Mouse (Mus musculus) MEL (cell line): ENCODE data around the gene Slitrk1. TPM values are rescaled to one million over a fixed set of nuclear protein-coding genes. Genes with fewer than 3 reads are reported as not detected.

Experiments
- DNase-seq: peaks from one replicate; pipeline ENCODE4 v3.0.0; 2011; ENCODE audit warnings: low read depth, low spot score
- H3K27ac ChIP-seq: 2 replicates; pipeline ENCODE4 v1.5.1; 2012; ENCODE audit warnings: low read depth, mild to moderate bottlenecking, control low read depth, low read length, moderate library complexity; ENCODE audit not compliant: control insufficient read depth
- H3K27me3 ChIP-seq, 2 experiments: fragments of 150-350 bp in 1 of 2; sonication (generic) in 1 of 2; 2 replicates each; pipeline ENCODE4 v1.6.1; 2012; ENCODE audit warnings: low read length in 2 of 2, mild to moderate bottlenecking in 2 of 2, improper control_type of control experiment in 1 of 2, moderate library complexity in 1 of 2; ENCODE audit not compliant: insufficient read depth in 2 of 2, control insufficient read depth in 1 of 2
- H3K36me3 ChIP-seq, 2 experiments: 2 replicates each; pipeline ENCODE4 v1.6.1; 2012 to 2014; ENCODE audit warnings: low read length in 2 of 2, improper control_type of control experiment in 1 of 2, inconsistent platforms in 1 of 2, mild to moderate bottlenecking in 1 of 2; ENCODE audit not compliant: insufficient read depth in 2 of 2, control insufficient read depth in 1 of 2
- H3K4me1 ChIP-seq, 2 experiments: fragments of 150-350 bp in 1 of 2; sonication (generic) in 1 of 2; 2 replicates each; pipeline ENCODE4 v1.6.1; 2012; ENCODE audit warnings: low read length in 2 of 2, improper control_type of control experiment in 1 of 2, mild to moderate bottlenecking in 1 of 2; ENCODE audit not compliant: insufficient read depth in 2 of 2, control insufficient read depth in 1 of 2
- H3K4me3 ChIP-seq, 2 experiments: fragments of 150-350 bp in 1 of 2; sonication (generic) in 1 of 2; 2 replicates each; pipeline ENCODE4 v1.5.1; 2012; ENCODE audit warnings: low read depth in 2 of 2, low read length in 2 of 2, mild to moderate bottlenecking in 2 of 2, moderate library complexity in 2 of 2, control low read depth in 1 of 2, improper control_type of control experiment in 1 of 2; ENCODE audit not compliant: control insufficient read depth in 1 of 2, insufficient read depth in 1 of 2
- H3K79me2 ChIP-seq: 2 replicates; pipeline ENCODE4 v1.6.1; 2012; ENCODE audit warnings: mild to moderate bottlenecking, low read length, moderate library complexity; ENCODE audit not compliant: control insufficient read depth, poor library complexity, insufficient read depth
- H3K9ac ChIP-seq: 2 replicates; pipeline ENCODE4 v1.6.1; 2012; ENCODE audit warnings: low read depth, mild to moderate bottlenecking, control low read depth, low read length, moderate library complexity; ENCODE audit not compliant: control insufficient read depth, poor library complexity, severe bottlenecking
- H3K9me3 ChIP-seq: fragments of 150-350 bp; sonication (generic); replicated peaks from 2 replicates; pipeline ENCODE4 v1.6.1; 2012; ENCODE audit warnings: mild to moderate bottlenecking, low read length, improper control_type of control experiment, moderate library complexity; ENCODE audit not compliant: insufficient read depth
- CTCF ChIP-seq, 3 experiments: IDR thresholded peaks in 2 of 3; conservative IDR thresholded peaks in 1 of 3; 2 replicates each; pipeline ENCODE4 v1.5.1; 2011 to 2012; ENCODE audit warnings: low read length in 3 of 3, low read depth in 2 of 3, mild to moderate bottlenecking in 2 of 3, improper control_type of control experiment in 1 of 3, inconsistent platforms in 1 of 3, mixed read lengths in 1 of 3, moderate library complexity in 1 of 3; ENCODE audit not compliant: control insufficient read depth in 1 of 3, insufficient read depth in 1 of 3, poor library complexity in 1 of 3, severe bottlenecking in 1 of 3
- E2F4 ChIP-seq: IDR thresholded peaks from 2 replicates; pipeline ENCODE4 v1.6.1; 2011; ENCODE audit warnings: low read depth, low read length, improper control_type of control experiment, borderline replicate concordance
- EP300 ChIP-seq, 2 experiments: IDR thresholded peaks; 2 replicates each; pipeline ENCODE4 v1.6.1; 2011; ENCODE audit warnings: improper control_type of control experiment in 2 of 2, low read length in 2 of 2, low read depth in 1 of 2, mild to moderate bottlenecking in 1 of 2
- GABPA ChIP-seq: IDR thresholded peaks from 2 replicates; pipeline ENCODE4 v1.6.1; 2012; ENCODE audit warnings: low read depth, mild to moderate bottlenecking, inconsistent platforms, low read length, improper control_type of control experiment, moderate library complexity
- GATA1 ChIP-seq: IDR thresholded peaks from 2 replicates; pipeline ENCODE4 v1.6.1; 2011; ENCODE audit warnings: low read depth, low read length, improper control_type of control experiment
- JUND ChIP-seq: IDR thresholded peaks from 2 replicates; pipeline ENCODE4 v1.6.1; 2011; ENCODE audit warnings: low read depth, mild to moderate bottlenecking, improper control_type of control experiment, low read length
- KAT2A ChIP-seq: conservative IDR thresholded peaks from 2 replicates; pipeline ENCODE4 v1.6.1; 2012; ENCODE audit warnings: low read depth, low read length, improper control_type of control experiment, inconsistent platforms
- MAFK ChIP-seq: IDR thresholded peaks from 2 replicates; pipeline ENCODE4 v1.6.1; 2011; ENCODE audit warnings: low read depth, mild to moderate bottlenecking, low read length, improper control_type of control experiment, borderline replicate concordance
- MAZ ChIP-seq: IDR thresholded peaks from 2 replicates; pipeline ENCODE4 v1.6.1; 2012; ENCODE audit warnings: low read depth, mild to moderate bottlenecking, inconsistent platforms, low read length, improper control_type of control experiment
- MYC ChIP-seq: IDR thresholded peaks from 2 replicates; pipeline ENCODE4 v1.6.1; 2011; ENCODE audit warnings: low read depth, mild to moderate bottlenecking, low read length, improper control_type of control experiment, moderate library complexity
- NELFE ChIP-seq: IDR thresholded peaks from 2 replicates; pipeline ENCODE4 v1.6.1; 2011; ENCODE audit warnings: low read depth, low read length, improper control_type of control experiment
- RCOR1 ChIP-seq: IDR thresholded peaks from 2 replicates; pipeline ENCODE4 v1.6.1; 2012; ENCODE audit warnings: low read depth, mild to moderate bottlenecking, inconsistent platforms, low read length, improper control_type of control experiment
- SIN3A ChIP-seq: IDR thresholded peaks from 2 replicates; pipeline ENCODE4 v1.6.1; 2012; ENCODE audit warnings: low read length, improper control_type of control experiment, inconsistent platforms
- SMC3 ChIP-seq: IDR thresholded peaks from 2 replicates; pipeline ENCODE4 v1.6.1; 2011; ENCODE audit warnings: low read depth, low read length, improper control_type of control experiment
- TAL1 ChIP-seq: IDR thresholded peaks from 2 replicates; pipeline ENCODE4 v1.6.1; 2012; ENCODE audit warnings: mild to moderate bottlenecking, inconsistent platforms, low read length, moderate library complexity, mixed read lengths
- USF1 ChIP-seq: IDR thresholded peaks from 2 replicates; pipeline ENCODE4 v1.6.1; 2014; ENCODE audit warnings: low read depth, mild to moderate bottlenecking, inconsistent platforms, low read length, improper control_type of control experiment, moderate library complexity
- USF2 ChIP-seq, 2 experiments: IDR thresholded peaks; 2 replicates each; pipeline ENCODE4 v1.6.1; 2011 to 2012; ENCODE audit warnings: improper control_type of control experiment in 2 of 2, low read length in 2 of 2, borderline replicate concordance in 1 of 2, inconsistent platforms in 1 of 2, low read depth in 1 of 2, mild to moderate bottlenecking in 1 of 2; ENCODE audit not compliant: insufficient read depth in 1 of 2
- ZC3H11A ChIP-seq: IDR thresholded peaks from 2 replicates; pipeline ENCODE4 v1.6.1; 2012; ENCODE audit warnings: low read depth, mild to moderate bottlenecking, inconsistent platforms, low read length, improper control_type of control experiment
- ZMIZ1 ChIP-seq: IDR thresholded peaks from 2 replicates; pipeline ENCODE4 v1.6.1; 2012; ENCODE audit warnings: low read depth, mild to moderate bottlenecking, inconsistent platforms, low read length, improper control_type of control experiment, moderate library complexity
- polyA plus RNA-seq, 2 experiments: library from polyadenylated mRNA; stranded (reverse) in 1 of 2; unstranded in 1 of 2; fragments of >175 nt in 1 of 2; fragments of >200 nt in 1 of 2; gene quantifications; 2 replicates each; pipeline versions ENCODE4 v1.2.1 to v1.2.4; 2012; ENCODE audit warnings: low replicate concordance in 2 of 2, low read depth in 1 of 2; ENCODE audit not compliant: insufficient read length in 2 of 2, insufficient read depth in 1 of 2, missing spikeins in 1 of 2
- total RNA-seq: library from RNA; depleted of rRNA; stranded (reverse); fragments of 300-350 nt; gene quantifications from 2 replicates; pipeline ENCODE4 v1.2.3, GENCODE M21; 2012

Slitrk1 gene
- total and polyA plus RNA-seq, 3 experiments, result not detected

- no peaks in the 10 kb centered on the region for H3K4me1 ChIP-seq
- DNase-seq, result no peak
- H3K36me3 ChIP-seq, result no peaks in the 10 kb centered on the region
- no peak for TF ChIP-seq ZC3H11A
- no peak for TF ChIP-seq EP300 (IDR thresholded peaks at IDR 0.05; ENCODE audit: low read depth in 1 of 2, low read length in 2 of 2)
- no peak for TF ChIP-seq RCOR1
- TF ChIP-seq SIN3A, result no peak
- no peak for TF ChIP-seq CTCF (IDR thresholded peaks at IDR 0.05 in 2 of 3, conservative IDR thresholded peaks at IDR 0.05 in 1 of 3; ENCODE audit: control insufficient read depth in 1 of 3, insufficient read depth in 1 of 3, low read depth in 2 of 3, low read length in 3 of 3, poor library complexity in 1 of 3, severe bottlenecking in 1 of 3)
- no peak for TF ChIP-seq ZMIZ1
- no peak for TF ChIP-seq KAT2A
- no peak for TF ChIP-seq MAFK
- no peak for TF ChIP-seq NELFE
- no peak for TF ChIP-seq GATA1
- TF ChIP-seq GABPA, result no peak
- TF ChIP-seq JUND, result no peak
- TF ChIP-seq MAZ, result no peak
- no peak for TF ChIP-seq SMC3
- no peak for TF ChIP-seq USF1
- no peak for TF ChIP-seq E2F4
- TF ChIP-seq TAL1, result no peak
- no peak for TF ChIP-seq USF2 (IDR thresholded peaks at IDR 0.05; ENCODE audit: borderline replicate concordance in 1 of 2, insufficient read depth in 1 of 2, low read depth in 1 of 2, low read length in 2 of 2)
- no peak for TF ChIP-seq MYC
- no peaks in the 10 kb centered on the region for H3K79me2 ChIP-seq
- no peaks in the 10 kb centered on the region for H3K9me3 ChIP-seq
- H3K27me3 ChIP-seq, result no peaks in the 10 kb centered on the region
- no peak overlapping the region for H3K27ac ChIP-seq
- H3K9ac ChIP-seq, result no peak overlapping the region
- H3K4me3 ChIP-seq, result no peak overlapping the region
Observed at GRCm38 (mm10) chr14:108859310-108859709, 54.6 kb downstream of the Slitrk1 start.
